Mouse (Mus musculus) myocyte (in vitro differentiated cells): ENCODE measurements around the gene D130043K22Rik. TPM values are rescaled to one million over a fixed set of nuclear protein-coding genes. Genes with fewer than 3 reads are reported as not detected.

ENCODE experiments used
- H3K27me3 ChIP-seq: one replicate; pipeline ENCODE4 v1.6.1; 2011; ENCODE audit not compliant: control insufficient read depth, insufficient read depth, insufficient read length
- H3K36me3 ChIP-seq: one replicate; pipeline ENCODE4 v1.6.1; 2011; ENCODE audit not compliant: control insufficient read depth, insufficient read depth
- H3K4me2 ChIP-seq: one replicate; pipeline ENCODE4 v1.6.1; 2011; ENCODE audit warnings: low read depth, control low read depth
- H3K4me3 ChIP-seq: one replicate; pipeline ENCODE4 v1.5.1; 2011; ENCODE audit warnings: mild to moderate bottlenecking, control low read depth, moderate library complexity
- H3K79me2 ChIP-seq: one replicate; pipeline ENCODE4 v1.6.1; 2011; ENCODE audit not compliant: control insufficient read depth, insufficient read depth
- H3ac ChIP-seq: one replicate; pipeline ENCODE4 v1.6.1; 2011; ENCODE audit not compliant: control insufficient read depth, insufficient read length
- CEBPB ChIP-seq: IDR thresholded peaks from 2 replicates; pipeline ENCODE4 v1.6.1; 2011; ENCODE audit warnings: mild to moderate bottlenecking, moderate library complexity; ENCODE audit not compliant: poor library complexity, insufficient read depth, severe bottlenecking
- E2F4 ChIP-seq: IDR thresholded peaks from one replicate; pipeline ENCODE4 v1.6.1; 2011; ENCODE audit warnings: mild to moderate bottlenecking, control low read depth, moderate library complexity; ENCODE audit not compliant: insufficient read depth
- MAX ChIP-seq: IDR thresholded peaks from one replicate; pipeline ENCODE4 v1.6.1; 2011; ENCODE audit warnings: low read depth, mild to moderate bottlenecking, control low read depth
- MYOD1 ChIP-seq, 3 experiments: IDR thresholded peaks; one replicate each; pipeline ENCODE4 v1.6.1; 2011; ENCODE audit warnings: control low read depth in 2 of 3, low read depth in 2 of 3, mild to moderate bottlenecking in 2 of 3, moderate library complexity in 1 of 3; ENCODE audit not compliant: insufficient read length in 2 of 3, control insufficient read depth in 1 of 3
- MYOG ChIP-seq, 3 experiments: IDR thresholded peaks; one replicate each; pipeline ENCODE4 v1.6.1; 2011; ENCODE audit warnings: control low read depth in 2 of 3, low read depth in 2 of 3, mild to moderate bottlenecking in 2 of 3; ENCODE audit not compliant: insufficient read length in 2 of 3, control insufficient read depth in 1 of 3, insufficient read depth in 1 of 3
- POLR2A ChIP-seq: IDR thresholded peaks from one replicate; pipeline ENCODE4 v1.6.1; 2011; ENCODE audit warnings: low read depth, mild to moderate bottlenecking, control low read depth, moderate library complexity; ENCODE audit not compliant: insufficient read length
- POLR2AphosphoS2 ChIP-seq: IDR thresholded peaks from one replicate; pipeline ENCODE4 v1.6.1; 2011; ENCODE audit warnings: low read depth, control low read depth; ENCODE audit not compliant: insufficient read length
- REST ChIP-seq: IDR thresholded peaks from one replicate; pipeline ENCODE4 v1.6.1; 2011; ENCODE audit warnings: mild to moderate bottlenecking, control low read depth, moderate library complexity; ENCODE audit not compliant: insufficient read depth, insufficient read length
- SRF ChIP-seq: IDR thresholded peaks from one replicate; pipeline ENCODE4 v1.6.1; 2011; ENCODE audit warnings: low read depth; ENCODE audit not compliant: control insufficient read depth, insufficient read length
- TCF12 ChIP-seq: IDR thresholded peaks from one replicate; pipeline ENCODE4 v1.6.1; 2011; ENCODE audit warnings: mild to moderate bottlenecking, control low read depth; ENCODE audit not compliant: poor library complexity, insufficient read depth, severe bottlenecking
- TCF3 ChIP-seq: IDR thresholded peaks from one replicate; pipeline ENCODE4 v1.6.1; 2011; ENCODE audit warnings: low read depth, control low read depth; ENCODE audit not compliant: insufficient read length
- USF1 ChIP-seq: IDR thresholded peaks from one replicate; pipeline ENCODE4 v1.6.1; 2011; ENCODE audit warnings: low read depth, mild to moderate bottlenecking, control low read depth, moderate library complexity
- polyA plus RNA-seq: library from polyadenylated mRNA; unstranded; fragments of >200 nt; fragmentation: generic; extraction: Trizol; gene quantifications from one replicate; pipeline ENCODE4 v1.2.1, GENCODE M21; 2012; ENCODE audit warnings: missing spikeins

The D130043K22Rik gene
- polyA plus RNA-seq, 1 experiment: not detected

- no peaks in the 10 kb centered on the region for H3K36me3 ChIP-seq
- no peaks in the 10 kb centered on the region for H3K79me2 ChIP-seq
- TF ChIP-seq TCF3: no peak
- TF ChIP-seq CEBPB: no peak
- TF ChIP-seq SRF: no peak
- no peak for TF ChIP-seq MYOD1 (IDR thresholded peaks at IDR 0.05; ENCODE audit: control insufficient read depth in 1 of 3, insufficient read length in 2 of 3, low read depth in 2 of 3)
- no peaks in the 10 kb centered on the region for H3K27me3 ChIP-seq
- H3K4me3 ChIP-seq: no peak overlapping the region
- H3K4me2 ChIP-seq: no peak overlapping the region
- H3ac ChIP-seq: no peak overlapping the region
Measured at GRCm38 (mm10) chr13:24939472-24939871, 94.5 kb downstream of the D130043K22Rik start.

GRCm38 (mm10) chr13:24942512-24943282, 97.8 kb downstream of the D130043K22Rik start, which contains the start of gene Gpld1:
TSS of gene Gpld1 (plus strand) at chr13:24943152.
- no peaks in the 10 kb centered on the region for H3K36me3 ChIP-seq
- H3K4me3 ChIP-seq: no peak within 1 kb of the TSS
- no peak within 1 kb of the TSS for H3ac ChIP-seq
- TF ChIP-seq REST: no peak
- TF ChIP-seq E2F4: no peak
- TF ChIP-seq POLR2A: no peak
- no peak for TF ChIP-seq MYOG (IDR thresholded peaks at IDR 0.05; ENCODE audit: control insufficient read depth in 1 of 3, insufficient read depth in 1 of 3, insufficient read length in 2 of 3, low read depth in 2 of 3)
- no peak for TF ChIP-seq MYOD1 (IDR thresholded peaks at IDR 0.05; ENCODE audit: control insufficient read depth in 1 of 3, insufficient read length in 2 of 3, low read depth in 2 of 3)
- TF ChIP-seq CEBPB: no peak
- no peak for TF ChIP-seq TCF3
- H3K27me3 ChIP-seq: no peaks in the 10 kb centered on the region
- H3K4me2 ChIP-seq: no peak within 1 kb of the TSS
- H3K79me2 ChIP-seq: no peaks in the 10 kb centered on the region

- no peaks in the 10 kb centered on the region for H3K36me3 ChIP-seq
- no peak overlapping the region for H3ac ChIP-seq
- no peaks in the 10 kb centered on the region for H3K79me2 ChIP-seq
- no peak overlapping the region for H3K4me3 ChIP-seq
- no peak overlapping the region for H3K4me2 ChIP-seq
- H3K27me3 ChIP-seq: no peaks in the 10 kb centered on the region
- TF ChIP-seq SRF (no peak), REST (no peak), TCF12 (no peak), CEBPB (no peak), TCF3 (no peak), USF1 (no peak), POLR2A (no peak), MAX (no peak)
Measured at GRCm38 (mm10) chr13:24943303-24943702, 98.4 kb downstream of the D130043K22Rik start.

DNA sequence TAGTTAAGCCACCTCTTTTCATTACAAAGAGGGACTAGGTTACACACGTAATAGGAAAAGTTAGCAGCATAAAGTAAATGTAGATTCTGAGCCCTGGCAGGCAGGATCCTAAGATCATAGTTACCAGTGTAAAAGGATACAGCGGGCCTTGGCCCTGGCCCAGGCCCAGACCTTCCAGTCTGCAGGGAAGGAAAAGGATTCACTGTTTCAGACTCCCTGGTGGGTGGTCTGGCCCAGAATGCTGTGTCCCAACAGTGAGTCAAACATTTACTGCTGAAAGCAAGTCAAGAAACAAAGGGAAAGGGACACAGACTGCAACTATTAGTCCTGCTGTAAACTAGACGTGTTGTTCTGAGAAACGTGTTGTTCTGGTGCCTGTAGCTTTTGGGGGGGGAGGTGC, 100.6 kb downstream of the D130043K22Rik start:
- Histone ChIP-seq H3K27me3 (no peaks in the 10 kb centered on the region), H3K36me3 (no peaks in the 10 kb centered on the region), H3K4me2 (no peak overlapping the region), H3ac (no peak overlapping the region), H3K79me2 (no peaks in the 10 kb centered on the region), H3K4me3 (no peak overlapping the region)
- TF ChIP-seq TCF12: no peak
- no peak for TF ChIP-seq MAX
- TF ChIP-seq REST: no peak
- no peak for TF ChIP-seq POLR2A
- TF ChIP-seq POLR2AphosphoS2: no peak
- TF ChIP-seq MYOD1 (IDR thresholded peaks at IDR 0.05; ENCODE audit: control insufficient read depth in 1 of 3, insufficient read length in 2 of 3, low read depth in 2 of 3): no peak
- no peak for TF ChIP-seq MYOG (IDR thresholded peaks at IDR 0.05; ENCODE audit: control insufficient read depth in 1 of 3, insufficient read depth in 1 of 3, insufficient read length in 2 of 3, low read depth in 2 of 3)
- no peak for TF ChIP-seq CEBPB
- TF ChIP-seq SRF: no peak
- TF ChIP-seq TCF3: no peak
- no peak for TF ChIP-seq E2F4
- no peak for TF ChIP-seq USF1

DNA sequence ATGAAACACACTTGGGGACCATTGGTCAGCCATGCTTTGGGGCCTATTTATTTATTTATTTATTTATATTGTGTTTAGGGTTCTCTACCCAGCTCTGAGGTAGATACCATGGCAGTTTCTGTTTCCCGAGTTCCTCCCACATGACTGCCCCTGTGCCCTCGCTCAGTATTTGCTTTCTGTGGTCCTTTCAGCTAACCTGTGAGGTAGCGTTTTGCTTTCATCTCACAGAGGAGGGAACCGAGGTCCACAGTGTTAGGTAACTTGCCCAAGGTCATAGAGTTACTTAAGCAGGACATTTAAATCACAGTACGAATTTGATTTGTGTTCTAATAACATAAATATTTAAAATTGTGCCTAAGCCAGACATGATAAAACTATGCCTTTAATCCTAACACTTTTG, 102.2 kb downstream of the D130043K22Rik start:
- H3K36me3 ChIP-seq: no peaks in the 10 kb centered on the region
- TF ChIP-seq POLR2A (no peak), SRF (no peak), E2F4 (no peak), POLR2AphosphoS2 (no peak), MYOG (IDR thresholded peaks at IDR 0.05; ENCODE audit: control insufficient read depth in 1 of 3, insufficient read depth in 1 of 3, insufficient read length in 2 of 3, low read depth in 2 of 3) (no peak), REST (no peak), TCF12 (no peak), TCF3 (no peak), USF1 (no peak), MAX (no peak), MYOD1 (IDR thresholded peaks at IDR 0.05; ENCODE audit: control insufficient read depth in 1 of 3, insufficient read length in 2 of 3, low read depth in 2 of 3) (no peak), CEBPB (no peak)

More for the DNA sequence above, 102.2 kb downstream of the D130043K22Rik start:
- H3K4me2 ChIP-seq: no peak overlapping the region
- H3K4me3 ChIP-seq: no peak overlapping the region
- H3K79me2 ChIP-seq: no peaks in the 10 kb centered on the region
- no peaks in the 10 kb centered on the region for H3K27me3 ChIP-seq
- no peak overlapping the region for H3ac ChIP-seq
